Mouse (Mus musculus): ENCODE data around the gene Pkn1. TPM values are rescaled to one million over a fixed set of nuclear protein-coding genes. Genes with fewer than 3 reads are reported as not detected.
A peak's percentile ranks its signal among the peaks of the same experiment; 100 is the strongest.

Gene Pkn1
- total and polyA plus RNA-seq, 2 experiments from 2014 or later: 18.2 to 65.6 TPM

DNA sequence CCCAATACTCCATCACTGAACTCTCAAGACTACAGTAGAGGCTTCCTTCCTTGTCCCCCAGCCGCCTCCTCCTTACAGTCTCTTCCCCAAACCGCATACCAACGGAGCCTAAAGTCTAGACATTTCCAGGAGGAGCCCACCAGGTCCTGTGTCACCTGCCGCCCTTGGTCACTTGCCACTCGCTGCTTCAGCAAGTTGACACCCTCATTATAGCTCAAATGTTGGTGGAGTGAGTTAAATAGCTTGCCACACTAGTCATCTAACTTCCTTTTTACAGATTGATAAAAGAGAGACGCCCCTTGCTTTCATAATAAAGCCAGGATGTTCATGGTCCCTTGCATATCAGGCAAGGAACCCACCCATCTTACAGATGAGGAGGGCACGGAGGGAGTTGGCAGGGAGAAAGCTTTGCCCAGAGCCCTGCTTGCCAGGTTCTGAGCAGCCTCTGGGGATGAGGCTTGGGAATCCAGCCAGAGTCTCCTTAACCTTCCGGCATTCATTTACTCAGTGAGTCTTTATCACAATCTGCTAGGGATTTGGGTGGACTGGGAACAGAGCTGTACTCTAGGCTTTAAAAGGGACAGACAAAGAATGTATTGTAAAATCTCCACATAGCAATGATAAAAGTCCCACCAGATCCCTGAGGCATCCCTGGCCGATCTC, 1.6 kb upstream of the Pkn1 start:
- H3K9me3 ChIP-seq (ENCODE audit: low read length): no peaks in the 10 kb centered on the region
- 79% methylated on average over 9 of the region's 9 CpGs for WGBS
- H3K9ac ChIP-seq (replicated peaks; ENCODE audit: low read length): no peak overlapping the region

DNA sequence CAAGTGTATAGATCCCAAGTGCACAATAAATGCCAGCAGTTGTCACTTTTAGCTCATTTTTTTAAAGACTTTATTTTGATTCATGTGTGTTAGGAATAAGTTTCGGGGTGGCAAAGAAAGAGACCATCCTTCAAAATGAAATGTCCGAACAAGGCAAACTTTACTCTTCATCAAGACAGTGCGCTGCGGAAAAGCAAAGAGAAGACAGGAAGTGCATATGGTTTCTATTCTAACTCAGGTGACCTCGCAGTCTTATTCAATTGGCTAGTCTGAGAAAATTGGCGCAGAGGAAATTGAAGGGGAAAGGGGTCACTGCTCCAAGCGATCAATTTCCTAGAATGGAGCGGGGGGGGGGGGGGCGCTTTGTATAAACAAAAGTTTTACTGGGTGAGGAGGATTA, 587 bp upstream of the Pkn1 start:
- DNase-seq (ENCODE audit: low spot score) (peak; percentile 14), ATAC-seq (no peak)
- peak overlapping the region; percentile 96 for H3K9ac ChIP-seq (replicated peaks; ENCODE audit: low read length)
- H3K9me3 ChIP-seq (ENCODE audit: low read length): no peaks in the 10 kb centered on the region
- peak overlapping the region; percentile 85 for H3K27ac ChIP-seq
- peak overlapping the region; percentile 95 for H3K4me2 ChIP-seq (ENCODE audit: low read depth, low read length)
- WGBS: 40% methylated on average over 9 of the region's 9 CpGs
- peaks cover 20% of the 10 kb centered on the region for H3K4me1 ChIP-seq (ENCODE audit: insufficient read depth, low read length)
- H3K27me3 ChIP-seq (ENCODE audit: insufficient read depth, low read length): no peaks in the 10 kb centered on the region
- no peak for TF ChIP-seq CTCF (IDR thresholded peaks at IDR 0.05; ENCODE audit: low read depth)
- no peaks in the 10 kb centered on the region for H3K36me3 ChIP-seq (ENCODE audit: insufficient read depth, low read length)
- H3K4me3 ChIP-seq (ENCODE audit: low read length): peak overlapping the region; percentile 90

More for the DNA sequence above, 1.6 kb upstream of the Pkn1 start:
- Histone ChIP-seq H3K27me3 (ENCODE audit: insufficient read depth, low read length) (no peaks in the 10 kb centered on the region), H3K27ac (no peak overlapping the region), H3K4me3 (ENCODE audit: low read length) (no peak overlapping the region), H3K4me1 (ENCODE audit: insufficient read depth, low read length) (peaks cover 20% of the 10 kb centered on the region), H3K4me2 (ENCODE audit: low read depth, low read length) (no peak overlapping the region), H3K36me3 (ENCODE audit: insufficient read depth, low read length) (no peaks in the 10 kb centered on the region)
- ATAC-seq (no peak), DNase-seq (ENCODE audit: low spot score) (no peak)
- no peak for TF ChIP-seq CTCF (IDR thresholded peaks at IDR 0.05; ENCODE audit: low read depth)

DNA sequence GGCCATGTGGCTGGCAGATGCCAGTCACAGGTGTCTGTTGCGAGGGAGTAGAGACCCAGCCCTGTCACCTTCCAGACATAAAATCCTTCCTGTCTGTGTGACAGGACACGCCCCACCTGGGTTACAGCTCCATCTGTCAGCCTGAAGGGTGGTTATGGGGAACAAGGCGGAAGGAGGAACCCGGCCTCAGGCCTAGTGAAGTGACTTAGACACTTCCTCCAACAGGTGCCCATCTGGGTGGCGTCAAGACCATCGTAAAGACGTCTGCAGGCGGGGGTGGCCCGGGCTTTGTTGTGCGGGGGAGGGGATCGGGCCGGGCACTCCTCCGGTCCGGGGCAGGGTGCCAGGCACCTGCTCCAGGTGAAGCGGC, 703 bp downstream of the Pkn1 start:
- 4% methylated on average over 15 of the region's 15 CpGs for WGBS
- DNase-seq (ENCODE audit: low spot score): peak; percentile 56
- Histone ChIP-seq H3K9ac (replicated peaks; ENCODE audit: low read length) (peak overlapping the region; percentile 96), H3K9me3 (ENCODE audit: low read length) (no peaks in the 10 kb centered on the region), H3K4me2 (ENCODE audit: low read depth, low read length) (peak overlapping the region; percentile 95), H3K36me3 (ENCODE audit: insufficient read depth, low read length) (no peaks in the 10 kb centered on the region), H3K27ac (peak overlapping the region; percentile 85), H3K4me1 (ENCODE audit: insufficient read depth, low read length) (peaks cover 20% of the 10 kb centered on the region), H3K27me3 (ENCODE audit: insufficient read depth, low read length) (no peaks in the 10 kb centered on the region), H3K4me3 (ENCODE audit: low read length) (peak overlapping the region; percentile 90)
- peak; percentile 41 for ATAC-seq
- TF ChIP-seq CTCF (IDR thresholded peaks at IDR 0.05; ENCODE audit: low read depth): no peak

DNA sequence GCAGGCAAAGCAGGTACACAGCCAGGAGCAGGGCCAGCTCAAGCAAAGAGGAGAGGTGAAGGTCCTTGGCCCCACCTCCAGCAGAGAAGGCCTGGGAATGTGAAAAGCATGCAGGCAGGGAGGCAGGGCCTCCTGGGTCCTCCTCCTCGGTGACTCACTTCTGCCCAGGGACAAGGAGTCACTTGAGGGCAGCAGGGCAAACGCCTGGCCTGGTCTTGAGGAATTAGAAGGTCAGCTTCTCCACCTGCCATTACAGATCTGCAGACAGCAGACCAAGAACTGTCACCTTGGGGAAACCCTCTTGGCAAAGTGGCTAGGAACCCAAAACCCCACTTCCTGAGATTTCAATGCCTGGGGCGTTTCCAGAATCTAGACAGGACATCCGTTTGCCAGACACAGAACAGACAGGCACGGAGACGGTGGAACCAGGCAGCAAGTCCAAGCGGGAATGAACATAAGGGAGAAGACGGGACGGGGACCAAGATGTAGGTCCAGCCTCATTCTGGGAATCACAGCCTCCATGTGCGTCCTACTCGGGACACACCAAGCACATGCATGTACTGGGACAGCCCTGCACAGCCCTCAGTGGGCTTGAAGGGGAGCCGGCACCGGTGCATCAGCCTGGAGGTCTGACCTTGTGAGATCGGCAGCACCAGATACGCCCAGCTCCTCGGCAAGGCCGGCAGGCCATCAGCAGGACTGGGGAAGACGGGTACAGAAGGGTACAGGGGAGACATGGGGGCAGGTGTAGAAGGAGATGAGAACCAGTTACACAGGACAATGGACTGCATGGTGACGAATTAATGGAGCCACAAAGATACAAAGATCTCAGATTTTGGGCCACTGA, 1.4 kb downstream of the Pkn1 start:
- Histone ChIP-seq H3K4me1 (ENCODE audit: insufficient read depth, low read length) (peaks cover 20% of the 10 kb centered on the region), H3K4me3 (ENCODE audit: low read length) (peak overlapping the region; percentile 90), H3K27me3 (ENCODE audit: insufficient read depth, low read length) (no peaks in the 10 kb centered on the region), H3K9ac (replicated peaks; ENCODE audit: low read length) (peak overlapping the region; percentile 96), H3K9me3 (ENCODE audit: low read length) (no peaks in the 10 kb centered on the region), H3K27ac (peak overlapping the region; percentile 85; the same call in 1 of the 2 replicates), H3K4me2 (ENCODE audit: low read depth, low read length) (peak overlapping the region; percentile 95), H3K36me3 (ENCODE audit: insufficient read depth, low read length) (peaks cover under 1% of the 10 kb centered on the region; the same call in 1 of the 2 replicates)
- peak; percentile 18 for ATAC-seq
- TF ChIP-seq CTCF (IDR thresholded peaks at IDR 0.05; ENCODE audit: low read depth): no peak; the same call in 1 of the 2 replicates
- WGBS: 48% methylated on average over 19 of the region's 19 CpGs
- no peak for DNase-seq (ENCODE audit: low spot score)

DNA sequence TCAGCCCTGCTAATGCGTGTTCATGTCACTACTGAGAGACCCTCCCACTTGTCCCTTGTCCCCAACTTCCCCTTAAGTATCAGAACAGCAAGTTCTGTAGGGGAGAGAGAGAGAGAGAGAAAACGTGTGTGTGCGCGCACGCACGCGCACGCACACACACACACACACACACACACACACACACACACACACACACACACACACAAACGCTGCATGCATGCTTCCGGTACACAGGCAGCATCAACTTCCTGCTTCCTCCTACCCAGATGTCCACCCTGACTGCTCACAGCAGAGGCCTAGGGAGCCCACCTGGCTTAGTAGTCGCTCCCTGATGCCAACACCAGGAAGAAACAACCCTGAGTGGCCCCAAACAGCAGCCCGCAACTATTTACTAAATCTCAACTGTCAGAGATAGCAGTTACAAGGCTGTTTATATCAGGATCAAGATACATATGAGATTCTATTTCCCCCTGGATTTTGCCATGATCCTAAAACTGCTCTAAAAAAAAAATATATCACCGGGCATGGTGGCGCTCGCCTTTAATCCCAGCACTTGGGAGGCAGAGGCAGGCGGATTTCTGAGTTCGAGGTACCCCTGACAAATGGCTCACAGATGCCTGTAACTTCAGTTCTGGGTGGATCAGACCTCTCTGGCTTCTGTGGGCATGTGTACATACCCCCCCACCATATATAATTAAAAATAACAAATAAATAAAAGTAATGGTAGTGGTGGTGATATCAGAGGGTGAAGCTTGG, 3.5 kb downstream of the Pkn1 start:
- ATAC-seq (no peak), DNase-seq (ENCODE audit: low spot score) (no peak)
- no peak overlapping the region for H3K9ac ChIP-seq (replicated peaks; ENCODE audit: low read length)
- H3K27me3 ChIP-seq (ENCODE audit: insufficient read depth, low read length): no peaks in the 10 kb centered on the region
- no peak for TF ChIP-seq CTCF (IDR thresholded peaks at IDR 0.05; ENCODE audit: low read depth)
- no peak overlapping the region for H3K4me2 ChIP-seq (ENCODE audit: low read depth, low read length)
- H3K9me3 ChIP-seq (ENCODE audit: low read length): no peaks in the 10 kb centered on the region
- 86% methylated on average over 10 of the region's 17 CpGs for WGBS
- peaks cover 20% of the 10 kb centered on the region for H3K4me1 ChIP-seq (ENCODE audit: insufficient read depth, low read length)
- no peak overlapping the region for H3K27ac ChIP-seq
- H3K36me3 ChIP-seq (ENCODE audit: insufficient read depth, low read length): peaks cover 21% of the 10 kb centered on the region
- no peak overlapping the region for H3K4me3 ChIP-seq (ENCODE audit: low read length)

DNA sequence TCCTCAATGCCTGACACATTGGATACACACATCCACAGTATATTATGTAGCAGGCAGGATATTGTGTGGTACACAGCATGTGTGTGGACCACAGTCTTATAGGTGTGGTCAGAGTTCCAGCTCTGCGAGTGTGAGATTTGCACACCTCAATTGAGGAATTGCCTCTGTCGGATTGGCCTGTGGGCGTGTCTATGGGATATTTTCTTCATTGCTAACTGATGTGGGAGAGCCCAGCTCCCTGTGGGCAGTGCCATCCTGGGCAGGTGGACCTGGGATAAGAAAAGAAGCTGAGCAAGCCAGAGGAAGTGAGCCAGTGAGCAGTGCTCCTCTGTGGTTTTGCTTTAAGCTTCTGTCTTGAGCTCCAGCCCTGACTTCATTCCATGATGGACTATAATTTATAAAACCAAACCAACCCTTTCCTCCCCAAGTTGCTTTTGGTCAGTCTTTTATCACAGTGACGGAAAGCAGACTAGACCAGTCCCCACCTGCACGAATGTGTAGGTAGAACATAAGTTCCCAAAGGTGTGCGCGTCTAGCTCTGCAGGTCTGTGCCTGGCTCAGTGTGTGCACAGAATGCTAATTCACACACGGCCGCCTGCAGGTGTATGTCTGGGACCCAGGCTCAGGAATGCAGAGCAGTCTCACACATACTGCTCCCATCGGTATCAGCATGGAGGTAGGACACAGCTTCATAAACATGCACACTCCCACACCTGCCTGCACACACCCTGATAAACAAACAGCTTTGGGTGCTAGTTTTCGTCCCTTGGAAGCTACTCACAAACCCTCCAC, 4.4 kb downstream of the Pkn1 start:
- Histone ChIP-seq H3K4me3 (ENCODE audit: low read length) (no peak overlapping the region), H3K27me3 (ENCODE audit: insufficient read depth, low read length) (no peaks in the 10 kb centered on the region), H3K36me3 (ENCODE audit: insufficient read depth, low read length) (peaks cover 25% of the 10 kb centered on the region), H3K4me1 (ENCODE audit: insufficient read depth, low read length) (peaks cover 19% of the 10 kb centered on the region), H3K9me3 (ENCODE audit: low read length) (no peaks in the 10 kb centered on the region), H3K9ac (replicated peaks; ENCODE audit: low read length) (no peak overlapping the region), H3K27ac (no peak overlapping the region), H3K4me2 (ENCODE audit: low read depth, low read length) (no peak overlapping the region)
- ATAC-seq (no peak), DNase-seq (ENCODE audit: low spot score) (no peak)
- no peak for TF ChIP-seq CTCF (IDR thresholded peaks at IDR 0.05; ENCODE audit: low read depth)
- 87% methylated on average over 11 of the region's 11 CpGs for whole genome bisulfite sequencing
